Mouse (Mus musculus): ENCODE measurements around the gene Cyp21a1. TPM values are rescaled to one million over a fixed set of nuclear protein-coding genes. Genes with fewer than 3 reads are reported as not detected.
A peak's percentile ranks its signal among the peaks of the same experiment; 100 is the strongest.
"Not testable (repeated sequence)": the region's sequence is repeated elsewhere in the genome, so short reads cannot be mapped to it uniquely, and the experiment has no call there.

The Cyp21a1 gene
- total and polyA plus RNA-seq, 2 experiments from 2014 or later: not detected

- Histone ChIP-seq H3K36me3 (ENCODE audit: insufficient read depth) (no peaks in the 10 kb centered on the region), H3K9ac (no peak overlapping the region), H3K4me1 (ENCODE audit: insufficient read depth) (no peaks in the 10 kb centered on the region), H3K4me2 (ENCODE audit: low read depth) (no peak overlapping the region), H3K27ac (ENCODE audit: low read depth, low read length) (no peak overlapping the region), H3K9me3 (ENCODE audit: low read length) (no peaks in the 10 kb centered on the region), H3K27me3 (ENCODE audit: insufficient read depth, low read length) (no peaks in the 10 kb centered on the region), H3K4me3 (ENCODE audit: low read depth, low read length) (no peak overlapping the region)
- no peak for ATAC-seq
- no peak for TF ChIP-seq CTCF (IDR thresholded peaks at IDR 0.05; ENCODE audit: low read depth)
- no peak for DNase-seq
- 77% methylated on average over 7 of the region's 7 CpGs for WGBS
Observed at GRCm38 (mm10) chr17:34814818-34815370, 10.5 kb upstream of the Cyp21a1 start.

- H3K4me2 ChIP-seq (ENCODE audit: low read depth); ATAC-seq; H3K4me1 ChIP-seq (ENCODE audit: insufficient read depth); H3K36me3 ChIP-seq (ENCODE audit: insufficient read depth); H3K4me3 ChIP-seq (ENCODE audit: low read depth, low read length); H3K9ac ChIP-seq; H3K27ac ChIP-seq (ENCODE audit: low read depth, low read length); H3K9me3 ChIP-seq (ENCODE audit: low read length); H3K27me3 ChIP-seq (ENCODE audit: insufficient read depth, low read length): not testable (repeated sequence)
- peak; percentile 15 for DNase-seq
- TF ChIP-seq CTCF (IDR thresholded peaks at IDR 0.05; ENCODE audit: low read depth): peak; percentile 65
- 66% methylated on average over 12 of the region's 12 CpGs for WGBS
Observed at GRCm38 (mm10) chr17:34813747-34814146, 9.4 kb upstream of the Cyp21a1 start.

- Histone ChIP-seq H3K9me3 (ENCODE audit: low read length) (no peaks in the 10 kb centered on the region), H3K4me3 (ENCODE audit: low read depth, low read length) (no peak overlapping the region), H3K9ac (no peak overlapping the region), H3K27ac (ENCODE audit: low read depth, low read length) (no peak overlapping the region), H3K4me1 (ENCODE audit: insufficient read depth) (no peaks in the 10 kb centered on the region), H3K36me3 (ENCODE audit: insufficient read depth) (no peaks in the 10 kb centered on the region), H3K27me3 (ENCODE audit: insufficient read depth, low read length) (no peaks in the 10 kb centered on the region), H3K4me2 (ENCODE audit: low read depth) (no peak overlapping the region)
- TF ChIP-seq CTCF (IDR thresholded peaks at IDR 0.05; ENCODE audit: low read depth): no peak
- ATAC-seq (no peak), DNase-seq (no peak)
- WGBS: 73% methylated on average over 15 of the region's 15 CpGs
Observed at GRCm38 (mm10) chr17:34811275-34811674, 6.9 kb upstream of the Cyp21a1 start.

GRCm38 (mm10) chr17:34810811-34811210 is 6.5 kb upstream of the Cyp21a1 start:
- not testable (repeated sequence) for H3K27ac ChIP-seq (ENCODE audit: low read depth, low read length)

GRCm38 (mm10) chr17:34810411-34810810 is 6.0 kb upstream of the Cyp21a1 start:
- not testable (repeated sequence) for H3K4me2 ChIP-seq (ENCODE audit: low read depth); H3K27ac ChIP-seq (ENCODE audit: low read depth, low read length); H3K27me3 ChIP-seq (ENCODE audit: insufficient read depth, low read length); DNase-seq; H3K36me3 ChIP-seq (ENCODE audit: insufficient read depth); H3K9me3 ChIP-seq (ENCODE audit: low read length); H3K4me1 ChIP-seq (ENCODE audit: insufficient read depth); ATAC-seq; H3K9ac ChIP-seq; H3K4me3 ChIP-seq (ENCODE audit: low read depth, low read length)
- WGBS: 84% methylated on average over 5 of the region's 5 CpGs

More at GRCm38 (mm10) chr17:34810811-34811210, 6.5 kb upstream of the Cyp21a1 start:
- not testable (repeated sequence) for H3K4me3 ChIP-seq (ENCODE audit: low read depth, low read length); DNase-seq; H3K27me3 ChIP-seq (ENCODE audit: insufficient read depth, low read length); H3K9me3 ChIP-seq (ENCODE audit: low read length); H3K36me3 ChIP-seq (ENCODE audit: insufficient read depth); H3K4me1 ChIP-seq (ENCODE audit: insufficient read depth); ATAC-seq; H3K9ac ChIP-seq; H3K4me2 ChIP-seq (ENCODE audit: low read depth)
- 88% methylated on average over 6 of the region's 8 CpGs for WGBS

- ATAC-seq (no peak), DNase-seq (no peak)
- Histone ChIP-seq H3K9ac (no peak overlapping the region), H3K27ac (ENCODE audit: low read depth, low read length) (no peak overlapping the region), H3K27me3 (ENCODE audit: insufficient read depth, low read length) (no peaks in the 10 kb centered on the region), H3K9me3 (ENCODE audit: low read length) (0 out of 2 replicates have a peak, but pooled peaks cover 4% of the 10 kb centered on the region), H3K4me3 (ENCODE audit: low read depth, low read length) (no peak overlapping the region), H3K36me3 (ENCODE audit: insufficient read depth) (no peaks in the 10 kb centered on the region), H3K4me1 (ENCODE audit: insufficient read depth) (no peaks in the 10 kb centered on the region), H3K4me2 (ENCODE audit: low read depth) (no peak overlapping the region)
- WGBS: 83% methylated on average over 6 of the region's 6 CpGs
- TF ChIP-seq CTCF (IDR thresholded peaks at IDR 0.05; ENCODE audit: low read depth): no peak
Observed at GRCm38 (mm10) chr17:34808599-34809205, 4.3 kb upstream of the Cyp21a1 start.

- Histone ChIP-seq H3K36me3 (ENCODE audit: insufficient read depth) (no peaks in the 10 kb centered on the region), H3K4me2 (ENCODE audit: low read depth) (no peak overlapping the region), H3K27ac (ENCODE audit: low read depth, low read length) (no peak overlapping the region), H3K9me3 (ENCODE audit: low read length) (0 out of 2 replicates have a peak, but pooled peaks cover 4% of the 10 kb centered on the region), H3K27me3 (ENCODE audit: insufficient read depth, low read length) (no peaks in the 10 kb centered on the region), H3K9ac (no peak overlapping the region), H3K4me3 (ENCODE audit: low read depth, low read length) (no peak overlapping the region), H3K4me1 (ENCODE audit: insufficient read depth) (no peaks in the 10 kb centered on the region)
- WGBS: 64% methylated on average over 3 of the region's 3 CpGs
- no peak for DNase-seq
- ATAC-seq: no peak
- no peak for TF ChIP-seq CTCF (IDR thresholded peaks at IDR 0.05; ENCODE audit: low read depth)
Observed at GRCm38 (mm10) chr17:34807176-34807575, 2.8 kb upstream of the Cyp21a1 start.
